Mouse (Mus musculus): Measurements from ENCODE around the gene Bcl2. TPM values are rescaled to one million over a fixed set of nuclear protein-coding genes. Genes with fewer than 3 reads are reported as not detected.

The Bcl2 gene
- 13.4 TPM for polyA plus RNA-seq (2014; fragmentation: Illumina TruSeq; extraction: RNeasy Lipid Tissue Mini Kit (QIAGEN cat#74804); ENCODE audit: low read depth, low replicate concordance)

DNA sequence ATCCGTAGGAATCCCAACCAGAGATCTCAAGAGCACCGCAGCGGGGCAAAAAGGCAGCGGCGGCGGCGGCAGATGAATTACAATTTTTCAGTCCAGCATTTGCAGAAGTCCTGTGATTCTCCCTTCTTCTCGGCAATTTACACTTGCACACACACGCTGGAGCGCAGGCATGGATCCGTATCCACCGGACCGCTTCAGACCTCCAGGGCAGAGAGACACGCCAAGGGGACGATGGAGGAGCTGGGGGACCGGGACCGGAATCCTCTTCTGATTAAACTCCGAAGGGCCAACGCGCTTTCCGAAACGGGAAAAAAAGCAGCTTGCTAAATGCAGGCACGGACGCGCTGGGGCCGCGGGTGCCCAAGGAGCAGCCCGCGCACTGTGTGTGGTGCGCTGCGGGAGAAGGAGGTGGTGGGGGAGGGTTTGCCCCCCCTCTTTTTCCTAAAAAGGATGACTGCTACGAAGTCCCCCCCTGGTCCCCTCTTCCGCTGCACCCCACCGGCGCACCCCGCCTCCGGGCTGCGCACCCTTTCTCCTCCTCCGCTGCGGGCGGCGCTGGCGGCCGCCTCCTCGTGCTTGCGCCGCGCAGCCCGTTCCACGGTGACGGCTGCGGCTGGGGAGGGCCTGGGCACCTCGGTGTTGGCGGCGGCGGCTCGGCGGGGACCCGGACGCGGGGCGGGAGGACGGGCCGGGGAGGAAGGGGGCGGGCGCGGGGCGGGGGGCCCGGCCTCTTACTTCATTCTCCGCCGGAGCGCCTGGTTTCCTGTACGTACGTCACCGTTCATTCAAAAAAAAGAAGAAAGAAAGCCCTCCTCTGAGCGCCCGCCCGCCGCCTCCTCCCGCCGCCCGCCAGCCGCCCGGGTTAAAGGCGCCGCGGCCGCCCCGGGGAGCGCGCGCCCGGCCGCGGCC lies at the start of gene Bcl2:
TSS of gene Bcl2 (minus strand) at position 654 of the 909 bp plus-strand sequence.

DNA sequence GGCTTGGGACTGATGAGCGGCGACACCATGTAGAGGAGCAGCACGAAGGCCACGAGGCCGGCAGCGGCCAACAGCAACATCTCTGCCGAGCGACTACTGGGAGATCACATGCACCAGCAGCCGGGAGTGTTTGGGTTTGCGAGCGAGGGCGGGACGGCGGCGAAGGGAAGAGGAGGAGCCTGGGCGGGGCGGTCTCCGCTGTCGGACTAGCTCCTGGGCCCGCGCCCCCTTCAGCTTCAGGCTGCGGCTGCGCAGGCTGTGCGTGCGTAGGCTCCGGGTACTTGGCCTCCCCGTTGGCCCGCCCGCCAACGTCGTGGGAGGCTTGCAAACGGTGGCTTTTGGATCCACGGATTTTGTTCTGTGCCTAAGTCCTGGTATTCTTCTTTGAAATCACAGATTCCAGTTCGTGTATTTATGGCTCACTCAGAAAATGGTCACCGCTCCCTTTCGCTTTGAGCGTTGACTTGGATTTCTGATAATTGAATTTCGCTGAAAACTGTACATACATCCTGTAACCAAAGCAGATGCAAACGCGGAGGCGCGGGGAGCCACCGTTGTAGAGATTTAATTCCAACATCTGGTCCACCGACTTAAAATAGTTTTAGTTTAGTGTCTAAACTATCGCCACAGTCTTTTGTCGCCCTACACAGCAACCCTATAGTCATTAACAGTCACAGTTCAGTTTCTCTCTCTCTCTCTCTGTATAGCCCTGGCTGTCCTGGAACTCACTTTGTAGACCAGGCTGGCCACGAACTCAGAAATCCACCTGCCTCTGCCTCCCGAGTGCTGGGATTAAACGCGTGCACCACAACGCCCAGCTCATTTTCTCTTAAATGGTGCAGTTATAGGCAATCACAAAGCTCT lies 45.7 kb upstream of the Bcl2 start, which contains the start of gene Kdsr:
TSS of gene Kdsr (minus strand) at position 156 of the 864 bp plus-strand sequence.

Other genes with a start within 250 kb of the Bcl2 start
- gene Kdsr, start 45.5 kb upstream of the Bcl2 start, polyA plus RNA-seq (2014; fragmentation: Illumina TruSeq; extraction: RNeasy Lipid Tissue Mini Kit (QIAGEN cat#74804); ENCODE audit: low read depth, low replicate concordance): 23.1 TPM
- gene Vps4b, start 82.5 kb upstream of the Bcl2 start, polyA plus RNA-seq (2014; fragmentation: Illumina TruSeq; extraction: RNeasy Lipid Tissue Mini Kit (QIAGEN cat#74804); ENCODE audit: low read depth, low replicate concordance): 218 TPM
- 329 TPM for gene Serpinb5, start 146.9 kb upstream of the Bcl2 start, polyA plus RNA-seq (2014; fragmentation: Illumina TruSeq; extraction: RNeasy Lipid Tissue Mini Kit (QIAGEN cat#74804); ENCODE audit: low read depth, low replicate concordance)
- not detected for gene Serpinb12, start 220.2 kb upstream of the Bcl2 start, polyA plus RNA-seq (2014; fragmentation: Illumina TruSeq; extraction: RNeasy Lipid Tissue Mini Kit (QIAGEN cat#74804); ENCODE audit: low read depth, low replicate concordance)

Measured in sigmoid colon, adult 10 weeks (tissue).